Mouse (Mus musculus): Measurements from ENCODE around the gene Il6ra. TPM values are rescaled to one million over a fixed set of nuclear protein-coding genes. Genes with fewer than 3 reads are reported as not detected.
A peak's percentile ranks its signal among the peaks of the same experiment; 100 is the strongest.

Il6ra gene
- polyA plus RNA-seq, 1 experiment from 2014 or later: 3.6 TPM

GRCm38 (mm10) chr3:89908836-89909235, 4.2 kb downstream of the Il6ra start:
- ATAC-seq (ENCODE audit: borderline replicate concordance, extremely low read depth, low FRiP score, low TSS enrichment): no peak
- H3K27me3 ChIP-seq: 0 out of 2 replicates have a peak, but pooled peaks cover 11% of the 10 kb centered on the region
- no peak overlapping the region for H3K9ac ChIP-seq
- H3K4me2 ChIP-seq: no peak overlapping the region
- H3K36me3 ChIP-seq: no peaks in the 10 kb centered on the region
- no peaks in the 10 kb centered on the region for H3K9me3 ChIP-seq
- no peak overlapping the region for H3K27ac ChIP-seq
- peaks cover 52% of the 10 kb centered on the region for H3K4me1 ChIP-seq
- no peak overlapping the region for H3K4me3 ChIP-seq
- 76% methylated on average over 6 of the region's 6 CpGs for WGBS

DNA sequence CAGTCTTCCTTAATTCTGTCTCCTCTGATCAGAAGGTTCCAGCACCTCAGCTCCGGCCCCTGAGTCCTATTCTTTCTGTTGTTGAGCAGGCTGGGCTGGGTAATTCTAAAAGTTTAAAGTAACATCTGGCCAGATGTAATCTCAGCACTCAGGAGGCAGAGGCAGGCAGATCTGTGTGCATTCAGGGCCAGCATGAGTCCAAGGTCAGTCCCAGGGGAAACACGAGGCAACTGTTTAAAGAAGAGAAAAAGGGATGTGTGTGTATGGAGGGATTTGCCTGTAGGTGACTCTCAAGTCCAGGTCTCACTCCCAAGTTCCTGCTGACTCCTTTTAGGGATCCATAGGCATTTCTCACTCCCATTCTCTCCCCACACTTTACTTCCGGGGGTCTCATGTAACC, 5.2 kb downstream of the Il6ra start:
- H3K27ac ChIP-seq: no peak overlapping the region
- H3K36me3 ChIP-seq: no peaks in the 10 kb centered on the region
- 0 out of 2 replicates have a peak, but pooled peaks cover 11% of the 10 kb centered on the region for H3K27me3 ChIP-seq
- no peak overlapping the region for H3K4me3 ChIP-seq
- H3K9ac ChIP-seq: no peak overlapping the region
- no peak for ATAC-seq (ENCODE audit: borderline replicate concordance, extremely low read depth, low FRiP score, low TSS enrichment)
- H3K9me3 ChIP-seq: no peaks in the 10 kb centered on the region
- H3K4me2 ChIP-seq: no peak overlapping the region
- 78% methylated on average over 3 of the region's 3 CpGs for WGBS
- peaks cover 43% of the 10 kb centered on the region for H3K4me1 ChIP-seq

GRCm38 (mm10) chr3:89899511-89899908, 13.5 kb downstream of the Il6ra start:
- Histone ChIP-seq H3K36me3 (no peaks in the 10 kb centered on the region), H3K9me3 (no peaks in the 10 kb centered on the region), H3K27ac (peak overlapping the region; percentile 69; the same call in 1 of the 2 replicates), H3K9ac (no peak overlapping the region), H3K4me3 (no peak overlapping the region), H3K4me1 (peaks cover 20% of the 10 kb centered on the region), H3K4me2 (no peak overlapping the region), H3K27me3 (no peaks in the 10 kb centered on the region)
- no peak for ATAC-seq (ENCODE audit: borderline replicate concordance, extremely low read depth, low FRiP score, low TSS enrichment)
- 57% methylated on average over 8 of the region's 8 CpGs for WGBS

- H3K9ac ChIP-seq: no peak overlapping the region
- peak overlapping the region; percentile 69 for H3K27ac ChIP-seq
- WGBS: 48% methylated on average over 5 of the region's 5 CpGs
- no peaks in the 10 kb centered on the region for H3K9me3 ChIP-seq
- peak; percentile 62; the same call in 1 of the 2 replicates for ATAC-seq (ENCODE audit: borderline replicate concordance, extremely low read depth, low FRiP score, low TSS enrichment)
- H3K4me1 ChIP-seq: peaks cover 20% of the 10 kb centered on the region
- no peaks in the 10 kb centered on the region for H3K27me3 ChIP-seq
- no peaks in the 10 kb centered on the region for H3K36me3 ChIP-seq
- no peak overlapping the region for H3K4me3 ChIP-seq
- no peak overlapping the region for H3K4me2 ChIP-seq
Observed at GRCm38 (mm10) chr3:89898870-89899510, 14.0 kb downstream of the Il6ra start.

DNA sequence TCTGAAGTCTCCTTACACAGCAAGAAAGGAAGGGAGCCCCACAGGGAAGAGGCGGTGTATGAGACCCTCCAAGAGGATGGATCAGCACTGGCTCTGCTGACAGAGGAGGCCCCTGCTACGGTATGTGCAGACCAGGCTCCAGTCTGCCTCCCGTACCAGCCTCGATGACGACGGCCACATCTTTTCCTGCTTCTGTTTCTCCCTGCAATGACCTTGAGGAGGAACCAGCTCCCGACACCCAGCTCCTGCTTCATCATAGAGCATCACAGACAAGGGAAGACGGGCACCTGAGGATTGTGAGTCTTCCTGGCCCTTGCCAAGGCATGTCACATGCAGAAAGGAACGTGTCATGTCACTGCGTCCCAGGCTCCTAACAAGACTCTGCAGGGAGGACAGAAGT, 15.0 kb downstream of the Il6ra start:
- no peak overlapping the region for H3K27ac ChIP-seq
- 69% methylated on average over 10 of the region's 10 CpGs for WGBS
- no peak overlapping the region for H3K4me3 ChIP-seq
- no peaks in the 10 kb centered on the region for H3K9me3 ChIP-seq
- H3K27me3 ChIP-seq: no peaks in the 10 kb centered on the region
- ATAC-seq (ENCODE audit: borderline replicate concordance, extremely low read depth, low FRiP score, low TSS enrichment): no peak
- H3K9ac ChIP-seq: no peak overlapping the region
- H3K36me3 ChIP-seq: no peaks in the 10 kb centered on the region
- peaks cover 20% of the 10 kb centered on the region for H3K4me1 ChIP-seq
- no peak overlapping the region for H3K4me2 ChIP-seq

- no peak overlapping the region for H3K27ac ChIP-seq
Observed at GRCm38 (mm10) chr3:89897204-89897796, 15.7 kb downstream of the Il6ra start.

GRCm38 (mm10) chr3:89896571-89896970, 16.4 kb downstream of the Il6ra start:
- Histone ChIP-seq H3K4me1 (peaks cover 18% of the 10 kb centered on the region), H3K36me3 (no peaks in the 10 kb centered on the region), H3K27ac (no peak overlapping the region), H3K9me3 (no peaks in the 10 kb centered on the region), H3K27me3 (no peaks in the 10 kb centered on the region), H3K9ac (no peak overlapping the region), H3K4me3 (no peak overlapping the region), H3K4me2 (no peak overlapping the region)
- WGBS: 28% methylated on average over 5 of the region's 5 CpGs
- ATAC-seq (ENCODE audit: borderline replicate concordance, extremely low read depth, low FRiP score, low TSS enrichment): no peak

More at GRCm38 (mm10) chr3:89897204-89897796, 15.7 kb downstream of the Il6ra start:
- Histone ChIP-seq H3K4me2 (no peak overlapping the region), H3K27me3 (no peaks in the 10 kb centered on the region), H3K4me3 (no peak overlapping the region), H3K4me1 (peaks cover 20% of the 10 kb centered on the region), H3K36me3 (no peaks in the 10 kb centered on the region), H3K9ac (no peak overlapping the region), H3K9me3 (no peaks in the 10 kb centered on the region)
- WGBS: 82% methylated on average over 8 of the region's 8 CpGs
- no peak for ATAC-seq (ENCODE audit: borderline replicate concordance, extremely low read depth, low FRiP score, low TSS enrichment)

DNA sequence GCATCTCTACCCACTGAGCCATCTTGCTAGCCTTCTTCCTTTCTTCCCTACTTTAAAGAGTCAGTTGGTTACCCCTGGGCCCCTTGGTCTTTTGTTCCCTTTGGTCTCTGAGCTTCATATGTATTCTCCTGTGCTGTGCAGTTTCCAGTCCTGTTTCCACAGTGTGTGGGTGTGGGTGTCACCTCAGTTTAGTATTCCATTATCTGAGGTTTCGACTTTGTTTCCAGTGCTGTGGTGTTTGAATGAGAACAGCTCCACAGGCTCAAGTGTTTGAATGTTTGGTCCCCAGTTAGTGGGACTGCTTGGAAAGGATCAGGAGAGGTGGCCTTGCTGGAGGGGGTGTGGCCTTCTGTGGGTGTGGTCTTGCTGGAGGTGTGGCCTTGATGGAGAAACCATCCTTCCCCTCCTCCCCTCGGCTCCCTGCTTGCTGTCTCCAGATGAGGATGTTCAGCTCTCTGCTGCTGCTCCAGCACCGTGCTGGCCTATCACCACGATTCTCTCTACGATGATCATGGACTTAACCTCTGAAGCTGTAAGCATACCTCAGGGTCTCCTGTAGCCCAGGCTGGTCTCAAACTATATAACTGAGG, 20.4 kb downstream of the Il6ra start:
- H3K4me3 ChIP-seq: no peak overlapping the region
- no peak overlapping the region for H3K9ac ChIP-seq
- 82% methylated on average over 5 of the region's 5 CpGs for WGBS
- no peak overlapping the region for H3K4me2 ChIP-seq
- no peak overlapping the region for H3K27ac ChIP-seq
- H3K27me3 ChIP-seq: no peaks in the 10 kb centered on the region
- H3K9me3 ChIP-seq: no peaks in the 10 kb centered on the region
- no peaks in the 10 kb centered on the region for H3K4me1 ChIP-seq
- ATAC-seq (ENCODE audit: borderline replicate concordance, extremely low read depth, low FRiP score, low TSS enrichment): no peak
- no peaks in the 10 kb centered on the region for H3K36me3 ChIP-seq

- Histone ChIP-seq H3K4me2 (no peak overlapping the region), H3K9me3 (no peaks in the 10 kb centered on the region), H3K4me1 (no peaks in the 10 kb centered on the region), H3K9ac (no peak overlapping the region), H3K27ac (no peak overlapping the region), H3K27me3 (no peaks in the 10 kb centered on the region), H3K4me3 (no peak overlapping the region), H3K36me3 (no peaks in the 10 kb centered on the region)
- ATAC-seq (ENCODE audit: borderline replicate concordance, extremely low read depth, low FRiP score, low TSS enrichment): no peak
Observed at GRCm38 (mm10) chr3:89891696-89892095, 21.3 kb downstream of the Il6ra start.

DNA sequence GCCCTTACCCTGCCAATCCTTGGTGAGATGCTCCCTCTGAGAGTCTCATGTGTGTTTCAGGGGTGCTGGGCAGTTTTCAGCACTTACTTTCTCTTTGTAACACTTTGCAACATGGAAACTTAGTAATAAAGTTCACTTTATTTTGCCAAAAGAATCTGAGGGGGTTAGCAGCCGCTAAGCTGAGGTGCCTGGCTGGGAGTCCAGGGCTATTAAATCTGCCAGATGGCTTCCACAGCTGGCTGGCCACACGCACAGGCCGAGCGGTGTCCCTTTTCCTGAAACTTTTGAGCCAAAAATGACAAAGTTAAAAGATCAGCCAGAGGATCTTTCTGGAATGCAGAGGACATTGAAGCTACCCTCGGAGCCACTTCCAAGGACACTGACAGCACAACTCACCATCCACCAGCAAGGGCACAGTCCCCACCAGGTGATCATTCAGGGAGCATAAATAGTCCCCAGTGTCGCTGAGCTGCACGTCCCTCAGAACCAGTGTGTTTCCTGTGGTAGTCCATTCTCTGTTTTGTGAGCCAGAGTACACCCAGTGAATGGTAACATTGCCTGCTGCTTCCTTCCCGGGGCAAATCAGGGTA, 23.1 kb downstream of the Il6ra start:
- H3K4me1 ChIP-seq: 0 out of 2 replicates have a peak, but pooled peaks cover 4% of the 10 kb centered on the region
- no peak overlapping the region for H3K4me3 ChIP-seq
- no peaks in the 10 kb centered on the region for H3K9me3 ChIP-seq
- no peaks in the 10 kb centered on the region for H3K36me3 ChIP-seq
- 63% methylated on average over 8 of the region's 8 CpGs for WGBS
- no peak overlapping the region for H3K9ac ChIP-seq
- no peak overlapping the region for H3K4me2 ChIP-seq
- H3K27me3 ChIP-seq: no peaks in the 10 kb centered on the region
- no peak for ATAC-seq (ENCODE audit: borderline replicate concordance, extremely low read depth, low FRiP score, low TSS enrichment)
- no peak overlapping the region for H3K27ac ChIP-seq

DNA sequence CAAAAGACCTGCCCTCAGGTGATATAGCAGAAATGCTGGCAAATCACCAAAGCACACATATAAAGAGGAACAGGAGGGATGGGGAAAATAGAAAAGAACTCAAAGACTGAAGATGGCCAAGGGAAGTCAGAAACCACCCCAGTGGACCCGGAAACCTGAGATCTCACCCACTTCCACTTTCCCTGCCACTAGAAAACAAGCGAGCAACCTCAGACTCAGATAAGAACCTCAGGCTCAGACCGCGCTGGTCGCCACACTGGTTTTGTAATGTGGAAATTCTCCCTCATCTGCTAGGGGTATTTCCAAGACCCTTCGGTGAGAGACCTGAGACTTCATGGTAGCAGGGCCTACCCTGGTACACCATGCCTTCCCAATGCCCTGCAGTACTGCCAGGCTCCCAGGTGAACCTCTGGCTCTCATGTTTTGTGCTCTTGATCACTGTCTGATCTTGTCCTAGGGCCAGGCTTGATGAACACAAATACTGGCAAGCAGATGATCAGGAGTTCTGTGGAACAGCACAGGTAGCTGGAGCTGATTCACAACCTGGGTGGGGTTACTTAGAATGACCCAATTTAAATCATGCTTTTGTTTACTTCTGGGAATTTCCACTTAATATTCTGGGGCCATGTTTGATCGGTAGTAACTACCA, 25.3 kb downstream of the Il6ra start:
- no peaks in the 10 kb centered on the region for H3K9me3 ChIP-seq
- no peaks in the 10 kb centered on the region for H3K36me3 ChIP-seq
- no peak overlapping the region for H3K27ac ChIP-seq
- H3K9ac ChIP-seq: no peak overlapping the region
- no peaks in the 10 kb centered on the region for H3K27me3 ChIP-seq
- H3K4me2 ChIP-seq: no peak overlapping the region
- ATAC-seq (ENCODE audit: borderline replicate concordance, extremely low read depth, low FRiP score, low TSS enrichment): no peak
- H3K4me3 ChIP-seq: no peak overlapping the region
- 79% methylated on average over 7 of the region's 7 CpGs for WGBS
- H3K4me1 ChIP-seq: 0 out of 2 replicates have a peak, but pooled peaks cover 4% of the 10 kb centered on the region
